In genomic region chr8:82916851-82917539, GRCm38 (mm10) we compare ENCODE assay signal across 22 mouse cellular contexts. TPM values are rescaled to one million over a fixed set of nuclear protein-coding genes. Genes with fewer than 3 reads are reported as not detected.
DNase-seq lines count a peak whose midpoint lies in the region; ATAC-seq and TF ChIP-seq lines count a peak whose summit lies in the region.
"Had no signal": no experiment of that assay in that cellular context is flagged by ENCODE, and none has a peak within 500 bp of the region (broad histone marks: within the 10 kb centered on the region; RNA-seq: fewer than 3 reads in every experiment).

No protein-coding gene starts in this region.

- TF ChIP-seq CTCF in lung, postnatal 0 days (IDR thresholded peaks at IDR 0.05), result no peak

- no peak overlapping the region for H3K27ac ChIP-seq in lung, postnatal 0 days (ENCODE audit: low read length)
- H3K27ac ChIP-seq: embryonic facial prominence, embryonic 15.5 days; heart, embryonic 13.5 days; hindbrain, embryonic 15.5 days; kidney, embryonic 15.5 days; midbrain, embryonic 13.5 days; neural tube, embryonic 13.5 days had no signal

- H3K9me3 ChIP-seq in lung, postnatal 0 days (ENCODE audit: low read length), result no peaks in the 10 kb centered on the region
- H3K9me3 ChIP-seq: embryonic facial prominence, embryonic 15.5 days; heart, embryonic 13.5 days; hindbrain, embryonic 15.5 days; kidney, embryonic 15.5 days; midbrain, embryonic 13.5 days; neural tube, embryonic 13.5 days had no signal

- H3K4me2 ChIP-seq in lung, postnatal 0 days (replicated peaks; ENCODE audit: low read depth, low read length), result no peak overlapping the region
- H3K4me2 ChIP-seq: embryonic facial prominence, embryonic 15.5 days; heart, embryonic 13.5 days; hindbrain, embryonic 15.5 days; kidney, embryonic 15.5 days; midbrain, embryonic 13.5 days; neural tube, embryonic 13.5 days had no signal

- no peaks in the 10 kb centered on the region for H3K36me3 ChIP-seq in lung, postnatal 0 days (ENCODE audit: insufficient read depth, low read length)
- H3K36me3 ChIP-seq: embryonic facial prominence, embryonic 15.5 days; heart, embryonic 13.5 days; hindbrain, embryonic 15.5 days; kidney, embryonic 15.5 days; midbrain, embryonic 13.5 days; neural tube, embryonic 13.5 days had no signal

- peak; percentile 38 for DNase-seq in lung, postnatal 0 days (ENCODE audit: low spot score)
- DNase-seq in lung, postnatal 25 days (ENCODE audit: low spot score), result no peak
- peak; percentile 77 for DNase-seq in NIH3T3 (ENCODE audit: low read depth)
- peak; percentile 63 for DNase-seq in fibroblast of lung, adult 2 months (ENCODE audit: low read depth)
- no peak for DNase-seq in layer of hippocampus, adult 8-10 months (ENCODE audit: low spot score in 2 of 2)
- no peak for DNase-seq in adrenal gland, adult 8-10 months
- DNase-seq: adrenal gland, postnatal 10 days; cerebellum, adult 11 months; embryo, embryonic 11 days; layer of hippocampus, postnatal 36 days; lung, postnatal 10 days; thymus, postnatal 14 days had no signal

- H3K4me1 ChIP-seq in lung, postnatal 0 days (ENCODE audit: insufficient read depth, low read depth, low read length), result no peaks in the 10 kb centered on the region
- H3K4me1 ChIP-seq: embryonic facial prominence, embryonic 15.5 days; hindbrain, embryonic 15.5 days had no signal

- H3K9ac ChIP-seq in lung, postnatal 0 days (replicated peaks; ENCODE audit: low read depth), result no peak overlapping the region
- H3K9ac ChIP-seq: embryonic facial prominence, embryonic 15.5 days; heart, embryonic 13.5 days; hindbrain, embryonic 15.5 days; kidney, embryonic 15.5 days; midbrain, embryonic 13.5 days; neural tube, embryonic 13.5 days had no signal

- 16% methylated on average over 1 of the region's 1 CpGs for WGBS in lung, postnatal 0 days

- no peak for TF ChIP-seq EP300 in lung, postnatal 0 days (IDR thresholded peaks at IDR 0.05)

- ATAC-seq in lung, postnatal 0 days, result no peak
- ATAC-seq in megakaryocyte-erythroid progenitor cell, adult 5-6 weeks (replicated peaks; ENCODE audit: low FRiP score, low TSS enrichment, poor library complexity, severe bottlenecking), result peak; percentile 82
- ATAC-seq in erythroid progenitor cell, adult 5-6 weeks (replicated peaks; ENCODE audit: low FRiP score, poor library complexity, severe bottlenecking), result no peak
- ATAC-seq: forebrain, embryonic 14.5 days; intestine, embryonic 16.5 days; midbrain, embryonic 13.5 days had no signal

- H3K27me3 ChIP-seq in lung, postnatal 0 days (replicated peaks; ENCODE audit: insufficient read depth, low read length), result no peaks in the 10 kb centered on the region
- H3K27me3 ChIP-seq: embryonic facial prominence, embryonic 15.5 days; heart, embryonic 13.5 days; hindbrain, embryonic 15.5 days; kidney, embryonic 15.5 days; midbrain, embryonic 13.5 days; neural tube, embryonic 13.5 days had no signal

- H3K4me3 ChIP-seq in lung, postnatal 0 days (ENCODE audit: low read depth, low read length), result no peak overlapping the region
- H3K4me3 ChIP-seq: embryonic facial prominence, embryonic 15.5 days; heart, embryonic 13.5 days; hindbrain, embryonic 15.5 days; kidney, embryonic 15.5 days; midbrain, embryonic 13.5 days; neural tube, embryonic 13.5 days had no signal

RNA-seq across cellular contexts. Expression of gene Rnf150, which starts 53.8 kb away (rescaled TPM):
- polyA plus RNA-seq in lung, postnatal 0 days (2015; fragmentation: Nextera tagmentation; extraction: Ambion mirVana), result 1.7 and 2.3 TPM in 2 replicates
- 0.32 TPM in 1 of 2 replicates, not detected in the other for total RNA-seq in megakaryocyte-erythroid progenitor cell, adult 5-6 weeks (2014; fragmentation: Nextera tagmentation)
- total RNA-seq in megakaryocyte-erythroid progenitor cell, adult 5-6 weeks (2017), result 0.42 and 0.69 TPM in 2 replicates
- total RNA-seq in layer of hippocampus, adult 8-10 months (2022), result 10 to 100 TPM; 46.3 to 55.5 (median 49.9) TPM
- total RNA-seq in adrenal gland, adult 8-10 months (2022), result 10 to 100 TPM; 17.9 to 21.1 (median 18.8) TPM
- 0.36 and 4.6 TPM in 2 replicates for total RNA-seq in erythroid progenitor cell, adult 5-6 weeks (2015; ENCODE audit: low replicate concordance)
- under 0.01 TPM in 1 of 2 replicates, not detected in the other for total RNA-seq in erythroid progenitor cell, adult 5-6 weeks (2017; ENCODE audit: low replicate concordance)

Comparison
In these comparisons a context has a peak if more than half of its experiments do, and no peak if none do; other contexts are left out.
1. DNase-seq: peak in lung, postnatal 0 days (single experiment), NIH3T3 (single experiment) and fibroblast of lung, adult 2 months (single experiment); none in lung, postnatal 25 days (single experiment), layer of hippocampus, adult 8-10 months (0 of 2) and adrenal gland, adult 8-10 months (single experiment).